Mouse (Mus musculus): ENCODE measurements around the gene Atl1. TPM values are rescaled to one million over a fixed set of nuclear protein-coding genes. Genes with fewer than 3 reads are reported as not detected.

Gene Atl1
- polyA plus RNA-seq, 1 experiment from 2014 or later: 2.9 TPM

DNA sequence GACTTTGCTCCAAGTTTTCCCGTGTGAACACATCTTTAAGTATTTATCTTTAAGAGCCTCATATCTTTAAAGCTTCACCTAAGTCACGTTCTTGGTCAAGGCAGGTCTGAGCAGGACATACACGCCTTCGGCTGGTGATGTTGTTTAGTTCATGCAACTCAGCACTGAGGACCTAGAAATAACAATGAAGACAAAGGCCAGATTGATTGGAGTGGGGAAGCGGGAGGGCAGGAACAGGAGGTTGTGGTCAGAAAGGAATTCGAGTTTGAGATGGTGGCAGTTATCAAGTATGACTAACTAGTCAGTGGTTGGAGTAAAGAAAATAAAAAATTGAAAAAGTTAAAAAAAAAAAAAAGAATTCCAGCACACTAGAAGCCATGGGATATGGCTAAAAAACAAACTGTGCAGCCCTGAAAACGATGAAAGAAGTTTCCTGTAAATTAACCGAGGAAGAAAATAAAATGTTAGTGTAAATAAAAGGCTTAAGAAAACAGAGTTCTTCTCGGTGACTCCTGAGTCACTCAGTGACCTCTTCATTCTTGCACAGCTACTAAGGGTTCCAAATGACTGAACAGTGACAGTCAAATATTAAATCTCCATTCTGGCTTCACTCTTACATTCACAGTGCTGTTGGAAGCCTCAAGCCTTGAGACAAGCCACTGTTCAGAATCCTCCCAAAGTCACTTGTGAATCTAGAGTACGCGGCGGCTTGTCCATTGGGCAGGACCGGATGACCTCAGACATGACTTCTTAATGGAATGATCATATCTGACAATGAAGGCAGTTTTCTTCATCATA is 106.0 kb downstream of the Atl1 start:
- WGBS: 51% methylated on average over 13 of the region's 13 CpGs
- no peak overlapping the region for H3K27ac ChIP-seq (ENCODE audit: low read length)
- no peak overlapping the region for H3K9ac ChIP-seq (replicated peaks; ENCODE audit: low read depth)
- H3K4me2 ChIP-seq (replicated peaks; ENCODE audit: low read depth, low read length): no peak overlapping the region
- DNase-seq (ENCODE audit: low spot score): no peak
- TF ChIP-seq CTCF (IDR thresholded peaks at IDR 0.05): no peak
- no peak for TF ChIP-seq EP300 (IDR thresholded peaks at IDR 0.05)
- no peaks in the 10 kb centered on the region for H3K36me3 ChIP-seq (ENCODE audit: insufficient read depth, low read length)
- no peaks in the 10 kb centered on the region for H3K4me1 ChIP-seq (ENCODE audit: insufficient read depth, low read depth, low read length)
- no peak for ATAC-seq
- H3K9me3 ChIP-seq (ENCODE audit: low read length): no peaks in the 10 kb centered on the region
- no peaks in the 10 kb centered on the region for H3K27me3 ChIP-seq (replicated peaks; ENCODE audit: insufficient read depth, low read length)
- no peak overlapping the region for H3K4me3 ChIP-seq (ENCODE audit: low read depth, low read length)

DNA sequence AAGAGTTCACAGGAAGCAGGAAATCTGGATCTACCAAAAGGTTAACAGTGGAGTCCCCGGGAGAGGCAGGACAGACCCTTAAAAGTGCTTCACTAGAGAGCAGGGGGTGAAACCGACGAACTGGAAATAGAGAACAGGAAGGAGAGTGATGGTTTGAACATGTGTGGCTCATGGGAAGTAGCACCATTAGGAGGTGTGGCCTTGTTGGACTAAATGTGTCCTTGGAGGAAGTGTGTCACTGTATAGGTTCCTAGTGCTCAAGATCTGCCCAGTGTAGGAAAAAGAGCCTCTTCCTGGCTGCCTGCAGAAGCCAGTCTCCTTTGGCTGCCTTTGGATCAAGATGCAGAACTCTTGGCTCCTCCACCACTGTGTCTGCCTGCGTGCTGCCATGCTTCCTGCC is 112.7 kb downstream of the Atl1 start:
- no peak for TF ChIP-seq CTCF (IDR thresholded peaks at IDR 0.05)
- no peak for TF ChIP-seq EP300 (IDR thresholded peaks at IDR 0.05)
- no peak overlapping the region for H3K27ac ChIP-seq (ENCODE audit: low read length)
- H3K9me3 ChIP-seq (ENCODE audit: low read length): no peaks in the 10 kb centered on the region
- no peak overlapping the region for H3K9ac ChIP-seq (replicated peaks; ENCODE audit: low read depth)
- no peaks in the 10 kb centered on the region for H3K36me3 ChIP-seq (ENCODE audit: insufficient read depth, low read length)
- H3K4me2 ChIP-seq (replicated peaks; ENCODE audit: low read depth, low read length): no peak overlapping the region
- ATAC-seq (no peak), DNase-seq (ENCODE audit: low spot score) (no peak)
- H3K4me1 ChIP-seq (ENCODE audit: insufficient read depth, low read depth, low read length): no peaks in the 10 kb centered on the region
- no peaks in the 10 kb centered on the region for H3K27me3 ChIP-seq (replicated peaks; ENCODE audit: insufficient read depth, low read length)
- WGBS: 68% methylated on average over 4 of the region's 4 CpGs
- H3K4me3 ChIP-seq (ENCODE audit: low read depth, low read length): no peak overlapping the region

DNA sequence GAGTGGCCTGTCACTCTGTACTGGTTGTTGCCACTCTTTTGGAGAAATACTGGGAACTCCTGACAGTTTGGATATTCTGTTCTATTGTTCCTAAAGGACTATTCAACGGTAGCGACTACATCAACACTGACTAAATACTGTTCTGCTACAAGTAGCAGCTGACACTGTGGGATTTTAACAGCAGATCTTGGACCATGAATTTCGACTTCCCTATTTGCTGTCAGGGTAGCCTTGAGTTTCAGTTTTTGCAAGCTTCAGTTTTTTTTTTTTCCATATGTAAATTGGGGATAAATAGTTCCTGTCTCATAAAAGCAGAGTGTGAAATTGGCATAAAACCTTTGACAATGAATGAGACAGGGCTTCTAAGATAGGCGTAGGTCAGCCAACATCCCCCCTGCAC is 117.9 kb downstream of the Atl1 start:
- H3K4me3 ChIP-seq (ENCODE audit: low read depth, low read length): no peak overlapping the region
- no peak overlapping the region for H3K4me2 ChIP-seq (replicated peaks; ENCODE audit: low read depth, low read length)
- no peaks in the 10 kb centered on the region for H3K27me3 ChIP-seq (replicated peaks; ENCODE audit: insufficient read depth, low read length)
- no peaks in the 10 kb centered on the region for H3K4me1 ChIP-seq (ENCODE audit: insufficient read depth, low read depth, low read length)
- no peak overlapping the region for H3K27ac ChIP-seq (ENCODE audit: low read length)
- 0 out of 2 replicates have a peak, but pooled peaks cover 2% of the 10 kb centered on the region for H3K9me3 ChIP-seq (ENCODE audit: low read length)
- H3K9ac ChIP-seq (replicated peaks; ENCODE audit: low read depth): no peak overlapping the region
- ATAC-seq: no peak
- DNase-seq (ENCODE audit: low spot score): no peak
- WGBS: 92% methylated on average over 4 of the region's 4 CpGs
- H3K36me3 ChIP-seq (ENCODE audit: insufficient read depth, low read length): peaks cover 5% of the 10 kb centered on the region; the same call in 1 of the 2 replicates
- no peak for TF ChIP-seq EP300 (IDR thresholded peaks at IDR 0.05)
- TF ChIP-seq CTCF (IDR thresholded peaks at IDR 0.05): no peak

DNA sequence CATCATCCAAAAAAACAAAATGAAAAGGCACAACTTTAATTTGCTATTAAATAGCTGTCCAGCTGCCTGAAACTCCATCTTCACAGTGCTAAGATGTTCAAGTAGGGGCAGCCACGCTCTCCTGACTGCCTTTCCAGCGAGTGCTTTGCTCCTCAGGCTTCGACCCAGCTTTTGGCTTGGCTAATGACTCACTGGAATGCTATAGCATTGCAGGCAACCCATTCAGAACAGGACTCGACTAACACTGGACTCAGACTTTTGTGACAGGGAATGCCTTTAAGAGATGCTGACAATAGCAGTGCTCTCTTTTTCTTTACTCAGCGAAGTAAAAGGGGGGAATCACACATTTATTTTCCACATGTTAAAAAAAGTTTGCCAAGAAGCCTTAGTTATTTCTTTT is 119.3 kb downstream of the Atl1 start:
- Histone ChIP-seq H3K9me3 (ENCODE audit: low read length) (0 out of 2 replicates have a peak, but pooled peaks cover 2% of the 10 kb centered on the region), H3K9ac (replicated peaks; ENCODE audit: low read depth) (no peak overlapping the region), H3K4me3 (ENCODE audit: low read depth, low read length) (no peak overlapping the region), H3K27me3 (replicated peaks; ENCODE audit: insufficient read depth, low read length) (no peaks in the 10 kb centered on the region), H3K27ac (ENCODE audit: low read length) (no peak overlapping the region), H3K4me1 (ENCODE audit: insufficient read depth, low read depth, low read length) (peaks cover 6% of the 10 kb centered on the region; the same call in 1 of the 2 replicates), H3K36me3 (ENCODE audit: insufficient read depth, low read length) (peaks cover 5% of the 10 kb centered on the region; the same call in 1 of the 2 replicates), H3K4me2 (replicated peaks; ENCODE audit: low read depth, low read length) (no peak overlapping the region)
- ATAC-seq: no peak
- WGBS: 70% methylated on average over 5 of the region's 5 CpGs
- no peak for DNase-seq (ENCODE audit: low spot score)
- TF ChIP-seq CTCF (IDR thresholded peaks at IDR 0.05) (no peak), EP300 (IDR thresholded peaks at IDR 0.05) (no peak)

DNA sequence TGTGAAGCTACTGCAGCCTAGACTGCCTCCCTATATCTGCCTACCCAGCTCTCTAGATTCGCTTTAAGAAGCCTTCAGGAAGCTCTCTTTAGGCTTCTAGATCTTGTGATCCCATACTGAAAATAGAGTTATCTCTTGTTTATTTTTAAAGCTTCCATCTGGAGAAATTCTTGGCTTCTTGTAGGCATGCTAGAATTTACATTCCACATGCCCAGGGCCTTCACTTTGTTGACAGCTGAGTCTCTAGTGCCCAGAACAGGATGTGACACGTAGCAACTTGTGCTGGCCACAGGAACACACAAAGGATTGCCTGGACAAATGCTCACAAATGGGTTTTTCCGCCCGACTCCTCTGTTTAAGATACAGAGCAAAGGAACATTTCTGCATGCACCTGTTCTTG is 123.5 kb downstream of the Atl1 start:
- DNase-seq (ENCODE audit: low spot score): peak; percentile 63
- ATAC-seq: peak; percentile 70
- H3K36me3 ChIP-seq (ENCODE audit: insufficient read depth, low read length): peaks cover 8% of the 10 kb centered on the region; the same call in 1 of the 2 replicates
- H3K27me3 ChIP-seq (replicated peaks; ENCODE audit: insufficient read depth, low read length): no peaks in the 10 kb centered on the region
- H3K9ac ChIP-seq (replicated peaks; ENCODE audit: low read depth): no peak overlapping the region
- 0 out of 2 replicates have a peak, but pooled peaks cover 2% of the 10 kb centered on the region for H3K9me3 ChIP-seq (ENCODE audit: low read length)
- TF ChIP-seq CTCF (IDR thresholded peaks at IDR 0.05) (no peak), EP300 (IDR thresholded peaks at IDR 0.05) (peak; percentile 55; the same call in 1 of the 2 replicates)
- H3K4me3 ChIP-seq (ENCODE audit: low read depth, low read length): no peak overlapping the region
- H3K27ac ChIP-seq (ENCODE audit: low read length): 0 out of 2 replicates have a peak overlapping the region, but pooled peaks have one; percentile 16
- peaks cover 6% of the 10 kb centered on the region; the same call in 1 of the 2 replicates for H3K4me1 ChIP-seq (ENCODE audit: insufficient read depth, low read depth, low read length)
- 42% methylated on average over 4 of the region's 4 CpGs for WGBS
- H3K4me2 ChIP-seq (replicated peaks; ENCODE audit: low read depth, low read length): no peak overlapping the region

Other genes starting within 250 kb of the Atl1 start
- gene Sos2, start 210.8 kb upstream of the Atl1 start, polyA plus RNA-seq (2015; fragmentation: Nextera tagmentation; extraction: Ambion mirVana): 10.6 and 11.9 TPM in 2 replicates
- gene L2hgdh, start 167.7 kb upstream of the Atl1 start, polyA plus RNA-seq (2015; fragmentation: Nextera tagmentation; extraction: Ambion mirVana): 3.7 and 4.5 TPM in 2 replicates
- 18.5 and 21.4 TPM in 2 replicates for gene Atp5s, start 167.7 kb upstream of the Atl1 start, polyA plus RNA-seq (2015; fragmentation: Nextera tagmentation; extraction: Ambion mirVana)
- 2.7 and 3.1 TPM in 2 replicates for gene Cdkl1, start 101.3 kb upstream of the Atl1 start, polyA plus RNA-seq (2015; fragmentation: Nextera tagmentation; extraction: Ambion mirVana)
- gene Map4k5, start 586 bp downstream of the Atl1 start, polyA plus RNA-seq (2015; fragmentation: Nextera tagmentation; extraction: Ambion mirVana): 20.6 and 22.9 TPM in 2 replicates
- gene Sav1, start 94.4 kb downstream of the Atl1 start, polyA plus RNA-seq (2015; fragmentation: Nextera tagmentation; extraction: Ambion mirVana): 10.7 and 12.2 TPM in 2 replicates
- 8.3 and 8.6 TPM in 2 replicates for gene Nin, start 221.1 kb downstream of the Atl1 start, polyA plus RNA-seq (2015; fragmentation: Nextera tagmentation; extraction: Ambion mirVana)

Data from lung, postnatal 0 days (tissue).